8 mouse cellular contexts compared by ENCODE assay signal in the genomic region with DNA sequence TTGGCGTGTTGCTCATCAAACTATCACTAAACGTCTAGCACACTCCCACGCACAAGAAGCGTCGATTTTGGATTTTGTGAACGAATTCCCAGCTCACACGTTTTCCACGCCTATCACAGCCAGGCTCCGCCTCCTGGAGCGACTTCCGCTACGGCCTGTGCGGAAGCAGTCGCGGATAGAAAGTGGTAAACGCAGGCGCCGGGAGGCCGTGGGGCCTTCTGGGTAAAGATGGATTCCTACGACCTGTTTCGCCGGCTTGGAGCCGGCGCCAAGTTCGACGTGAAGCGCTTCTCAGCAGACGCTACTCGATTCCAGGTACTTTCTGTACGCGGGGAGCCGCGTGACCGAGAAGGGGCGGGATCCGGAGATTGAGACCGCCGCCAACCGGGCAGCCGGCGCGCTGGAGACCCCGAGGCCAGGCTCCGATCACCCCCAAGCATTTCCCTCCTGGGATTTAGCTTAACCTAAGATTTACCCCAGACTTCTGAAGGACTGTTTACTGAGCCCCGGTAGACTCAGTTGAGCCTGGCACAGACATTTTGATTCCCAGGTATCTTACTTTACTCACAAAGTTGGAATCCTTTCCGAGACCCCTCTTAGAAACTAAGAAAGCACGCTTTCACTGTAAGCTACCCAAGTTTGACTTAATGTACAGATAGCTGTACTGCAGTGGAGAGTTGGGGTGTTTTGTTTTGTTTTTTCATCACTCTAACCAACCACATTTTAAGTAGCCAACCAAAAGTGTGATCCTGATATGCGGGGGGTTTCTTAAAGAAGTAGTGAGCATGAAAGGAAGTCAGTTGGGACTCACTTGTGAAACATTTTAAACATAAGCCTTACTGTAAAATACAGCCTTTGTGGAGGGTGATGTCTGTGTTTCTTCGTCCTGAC. TPM values are rescaled to one million over a fixed set of nuclear protein-coding genes. Genes with fewer than 3 reads are reported as not detected.
DNase-seq lines count a peak whose midpoint lies in the region; ATAC-seq lines count a peak whose summit lies in the region.

Gene Ddx52 (plus strand): TSS at position 113 of the 891 bp plus-strand sequence.

- peak within 1 kb of the TSS; percentile 72 for H3K9ac ChIP-seq in hindbrain, embryonic 11.5 days (ENCODE audit: low read depth, low read length)

- peak within 1 kb of the TSS; percentile 38 for H3K4me2 ChIP-seq in hindbrain, embryonic 11.5 days (replicated peaks; ENCODE audit: low read depth, low read length)

- DNase-seq in Muller cell, postnatal 12 days (ENCODE audit: inconsistent ontology term): peak; percentile 91
- DNase-seq in cerebellum, adult 9-11 months: peak; percentile 87
- DNase-seq in frontal cortex, adult 2 months (ENCODE audit: extremely low spot score in 1 of 2, low spot score in 1 of 2): peak; percentile 81 to 93
- peak; percentile 92 for DNase-seq in hindbrain, embryonic 11.5 days (ENCODE audit: low spot score)
- DNase-seq in layer of hippocampus, postnatal 10 days (ENCODE audit: low spot score in 2 of 2): peak; percentile 82 to 87
- peak; percentile 94 for DNase-seq in lung, postnatal 10 days
- peak; percentile 86 for DNase-seq in ovary, postnatal 36 days (ENCODE audit: low spot score)
- DNase-seq in thymus, postnatal 25 days: peak; percentile 84

- 2% methylated on average over 49 of the region's 49 CpGs for WGBS in hindbrain, embryonic 11.5 days

- H3K36me3 ChIP-seq in hindbrain, embryonic 11.5 days (ENCODE audit: control insufficient read depth, insufficient read depth, low read length): 0 out of 2 replicates have a peak, but pooled peaks cover 7% of the 10 kb centered on the region

- no peaks in the 10 kb centered on the region for H3K4me1 ChIP-seq in hindbrain, embryonic 11.5 days (replicated peaks; ENCODE audit: control insufficient read depth, insufficient read depth, low read length)

- H3K27me3 ChIP-seq in hindbrain, embryonic 11.5 days (ENCODE audit: control insufficient read depth, insufficient read depth, low read length): no peaks in the 10 kb centered on the region

- no peak within 1 kb of the TSS; the same call in 1 of the 2 replicates for H3K27ac ChIP-seq in hindbrain, embryonic 11.5 days (ENCODE audit: low read depth, low read length)

- H3K9me3 ChIP-seq in hindbrain, embryonic 11.5 days (ENCODE audit: control insufficient read depth, low read length): no peaks in the 10 kb centered on the region

- peak within 1 kb of the TSS; percentile 63 for H3K4me3 ChIP-seq in hindbrain, embryonic 11.5 days (ENCODE audit: low read depth, low read length)

- peak; percentile 85 for ATAC-seq in hindbrain, embryonic 11.5 days (ENCODE audit: low FRiP score)

RNA-seq across cellular contexts. Expression of gene Ddx52, which starts in this region (rescaled TPM):
- 12.3 and 16.0 TPM in 2 replicates for polyA plus RNA-seq in frontal cortex, adult 2 months (2012; rRNA removed)
- 46.8 and 47.4 TPM in 2 replicates for polyA plus RNA-seq in hindbrain, embryonic 11.5 days (2014; fragmentation: Nextera tagmentation; extraction: Ambion mirVana)
- total RNA-seq in layer of hippocampus, postnatal 10 days (2021): 10 to 100 TPM; 12.1 to 12.7 TPM
